Mouse (Mus musculus): Measurements from ENCODE around the gene Prmt7. TPM values are rescaled to one million over a fixed set of nuclear protein-coding genes. Genes with fewer than 3 reads are reported as not detected.

Prmt7 gene
- total and polyA plus RNA-seq, 3 experiments, result 63.3 to 74.5 TPM; not detected in 1

GRCm38 (mm10) chr8:106278367-106279042, 67.8 kb downstream of the Prmt7 start:
- Histone ChIP-seq H3K4me3 (ENCODE audit: control insufficient read depth in 1 of 2, insufficient read depth in 1 of 2, low read depth in 2 of 2, low read length in 2 of 2) (no peak overlapping the region), H3K27me3 (ENCODE audit: control insufficient read depth in 1 of 2, insufficient read depth in 2 of 2, low read length in 2 of 2) (peaks cover 40 to 44% of the 10 kb centered on the region in 2 experiments), H3K27ac (ENCODE audit: control insufficient read depth, low read depth, low read length) (no peak overlapping the region), H3K4me1 (ENCODE audit: control insufficient read depth in 1 of 2, insufficient read depth in 2 of 2, low read length in 2 of 2) (no peaks in the 10 kb centered on the region), H3K9ac (ENCODE audit: control insufficient read depth, low read depth, low read length, poor library complexity, severe bottlenecking) (no peak overlapping the region), H3K9me3 (replicated peaks; ENCODE audit: insufficient read depth, low read length) (no peaks in the 10 kb centered on the region), H3K79me2 (ENCODE audit: control insufficient read depth, insufficient read depth, low read length, poor library complexity) (no peaks in the 10 kb centered on the region), H3K36me3 (ENCODE audit: control insufficient read depth in 1 of 2, insufficient read depth in 2 of 2, low read length in 2 of 2) (no peaks in the 10 kb centered on the region)
- TF ChIP-seq POLR2A (IDR thresholded peaks at IDR 0.05; ENCODE audit: control insufficient read depth in 1 of 2, insufficient read depth in 1 of 2, low read depth in 1 of 2, low read length in 2 of 2, poor library complexity in 1 of 2) (no peak), MYC (IDR thresholded peaks at IDR 0.05; ENCODE audit: low read depth, low read length) (no peak), POLR2AphosphoS2 (IDR thresholded peaks at IDR 0.05; ENCODE audit: low read length) (no peak), E2F4 (IDR thresholded peaks at IDR 0.05; ENCODE audit: borderline replicate concordance, low read depth, low read length) (no peak), ELF1 (IDR thresholded peaks at IDR 0.05; ENCODE audit: low read depth, low read length) (no peak), NRF1 (IDR thresholded peaks at IDR 0.05; ENCODE audit: insufficient read depth, low read depth, low read length, poor library complexity, severe bottlenecking) (no peak), TCF12 (IDR thresholded peaks at IDR 0.05; ENCODE audit: low read depth, low read length) (no peak), UBTF (IDR thresholded peaks at IDR 0.05; ENCODE audit: borderline replicate concordance, insufficient read depth, low read depth, low read length) (no peak), ZMIZ1 (IDR thresholded peaks at IDR 0.05; ENCODE audit: low read depth, low read length) (no peak), SIN3A (IDR thresholded peaks at IDR 0.05; ENCODE audit: low read length) (no peak), TBP (IDR thresholded peaks at IDR 0.05; ENCODE audit: low read depth, low read length) (no peak), EP300 (IDR thresholded peaks at IDR 0.05; ENCODE audit: low read depth in 1 of 2, low read length in 2 of 2) (no peak), MYB (IDR thresholded peaks at IDR 0.05; ENCODE audit: low read depth, low read length) (no peak)
- DNase-seq (ENCODE audit: low read depth, low spot score), result no peak

GRCm38 (mm10) chr8:106280154-106280553, 69.4 kb downstream of the Prmt7 start:
- Histone ChIP-seq H3K36me3 (ENCODE audit: control insufficient read depth in 1 of 2, insufficient read depth in 2 of 2, low read length in 2 of 2) (no peaks in the 10 kb centered on the region), H3K79me2 (ENCODE audit: control insufficient read depth, insufficient read depth, low read length, poor library complexity) (no peaks in the 10 kb centered on the region), H3K9me3 (replicated peaks; ENCODE audit: insufficient read depth, low read length) (no peaks in the 10 kb centered on the region), H3K4me1 (ENCODE audit: control insufficient read depth in 1 of 2, insufficient read depth in 2 of 2, low read length in 2 of 2) (no peaks in the 10 kb centered on the region), H3K9ac (ENCODE audit: control insufficient read depth, low read depth, low read length, poor library complexity, severe bottlenecking) (no peak overlapping the region), H3K4me3 (ENCODE audit: control insufficient read depth in 1 of 2, insufficient read depth in 1 of 2, low read depth in 2 of 2, low read length in 2 of 2) (no peak overlapping the region), H3K27me3 (ENCODE audit: control insufficient read depth in 1 of 2, insufficient read depth in 2 of 2, low read length in 2 of 2) (peaks cover 36 to 43% of the 10 kb centered on the region in 2 experiments), H3K27ac (ENCODE audit: control insufficient read depth, low read depth, low read length) (no peak overlapping the region)
- no peak for DNase-seq (ENCODE audit: low read depth, low spot score)
- no peak for TF ChIP-seq ZC3H11A (IDR thresholded peaks at IDR 0.05; ENCODE audit: low read depth, low read length)
- TF ChIP-seq NRF1 (IDR thresholded peaks at IDR 0.05; ENCODE audit: insufficient read depth, low read depth, low read length, poor library complexity, severe bottlenecking), result no peak
- TF ChIP-seq NELFE (IDR thresholded peaks at IDR 0.05; ENCODE audit: low read depth, low read length), result no peak
- TF ChIP-seq MAFK (IDR thresholded peaks at IDR 0.05; ENCODE audit: borderline replicate concordance, low read depth, low read length), result no peak
- no peak for TF ChIP-seq ETS1 (IDR thresholded peaks at IDR 0.05; ENCODE audit: low read depth, low read length)
- TF ChIP-seq MYC (IDR thresholded peaks at IDR 0.05; ENCODE audit: low read depth, low read length), result no peak
- no peak for TF ChIP-seq SMC3 (IDR thresholded peaks at IDR 0.05; ENCODE audit: low read depth, low read length)
- TF ChIP-seq POLR2AphosphoS5 (IDR thresholded peaks at IDR 0.05; ENCODE audit: borderline replicate concordance, low read depth, low read length), result no peak
- TF ChIP-seq POLR2A (IDR thresholded peaks at IDR 0.05; ENCODE audit: control insufficient read depth in 1 of 2, insufficient read depth in 1 of 2, low read depth in 1 of 2, low read length in 2 of 2, poor library complexity in 1 of 2), result no peak
- no peak for TF ChIP-seq EP300 (IDR thresholded peaks at IDR 0.05; ENCODE audit: low read depth in 1 of 2, low read length in 2 of 2)
- TF ChIP-seq CHD2 (IDR thresholded peaks at IDR 0.05; ENCODE audit: low read length), result no peak
